Mouse (Mus musculus) heart, postnatal 0 days (tissue): ENCODE measurements around the gene Rita1. TPM values are rescaled to one million over a fixed set of nuclear protein-coding genes. Genes with fewer than 3 reads are reported as not detected.

Experiments used
- ATAC-seq: fragments of 200-750 bp; cut with Nextera tagmentation; 2 replicates; pipeline ENCODE4 v1.8.0; 2017; ENCODE audit warnings: low read depth, moderate number of reproducible peaks, moderate library complexity; ENCODE audit not compliant: insufficient read depth
- DNase-seq: peaks from one replicate; pipeline ENCODE4 v3.0.0-alpha.2; 2016; ENCODE audit warnings: low spot score
- H3K27ac ChIP-seq: fragments of 300-500 bp; sonication (generic); 2 replicates; pipeline ENCODE4 v1.5.1; 2014; ENCODE audit warnings: low read depth, mild to moderate bottlenecking
- H3K27me3 ChIP-seq: fragments of 300-500 bp; sonication (generic); 2 replicates; pipeline ENCODE4 v1.6.1; 2014; ENCODE audit warnings: low read length, mixed read lengths; ENCODE audit not compliant: control insufficient read depth, insufficient read depth
- H3K36me3 ChIP-seq: fragments of 300-500 bp; sonication (generic); replicated peaks from 2 replicates; pipeline ENCODE4 v1.6.1; 2014; ENCODE audit warnings: low read length, mixed read lengths; ENCODE audit not compliant: control insufficient read depth, insufficient read depth
- H3K4me1 ChIP-seq: fragments of 300-500 bp; sonication (generic); 2 replicates; pipeline ENCODE4 v1.6.1; 2014; ENCODE audit warnings: antibody characterized with exemption; ENCODE audit not compliant: control insufficient read depth, insufficient read depth
- H3K4me2 ChIP-seq: fragments of 300-500 bp; sonication (generic); 2 replicates; pipeline ENCODE4 v1.6.1; 2014; ENCODE audit warnings: low read depth, mild to moderate bottlenecking, low read length, moderate library complexity
- H3K4me3 ChIP-seq: fragments of 300-500 bp; sonication (generic); 2 replicates; pipeline ENCODE4 v1.5.1; 2014; ENCODE audit warnings: low read depth, low read length
- H3K9ac ChIP-seq: fragments of 300-500 bp; sonication (generic); replicated peaks from 2 replicates; pipeline ENCODE4 v1.6.1; 2014; ENCODE audit warnings: low read depth, low read length, mixed read lengths
- H3K9me3 ChIP-seq: fragments of 300-500 bp; sonication (generic); replicated peaks from 2 replicates; pipeline ENCODE4 v1.6.1; 2016; ENCODE audit warnings: low read length; ENCODE audit not compliant: control insufficient read depth
- CTCF ChIP-seq: IDR thresholded peaks from 2 replicates; pipeline ENCODE4 v1.5.1; 2016; ENCODE audit warnings: antibody characterized with exemption, control low read depth, low read depth
- EP300 ChIP-seq: IDR thresholded peaks from 2 replicates; pipeline ENCODE4 v1.6.1; 2016; ENCODE audit warnings: antibody characterized with exemption, low read depth
- WGBS: fragments of 180-500 bp; shearing (Covaris S2); extraction: QIAGEN DNeasy Blood & Tissue Kit; methylation state at CpG from one replicate; pipeline ENCODE4 v1.1.7; 2014; 5-methylcytosine and 5-hydroxymethylcytosine counted together
- polyA plus RNA-seq: library from polyadenylated mRNA; unstranded; fragments of >200 nt; fragmentation: Nextera tagmentation; extraction: Ambion mirVana; gene quantifications from 2 replicates; pipeline ENCODE4 v1.2.1, GENCODE M21; 2015
- total RNA-seq: library from RNA; depleted of rRNA; stranded (reverse); fragments of >200 nt; gene quantifications from 2 replicates; pipeline ENCODE4 v1.2.3, GENCODE M21; 2014; ENCODE audit warnings: low replicate concordance

Rita1 gene
- total and polyA plus RNA-seq, 2 experiments from 2014 or later = 15.7 to 24.5 TPM

- Histone ChIP-seq H3K27ac (no peak overlapping the region), H3K4me3 (no peak overlapping the region), H3K27me3 (peaks cover 6% of the 10 kb centered on the region), H3K4me2 (no peak overlapping the region), H3K9ac (no peak overlapping the region), H3K4me1 (peaks cover 4% of the 10 kb centered on the region; the same call in 1 of the 2 replicates), H3K36me3 (peaks cover 56% of the 10 kb centered on the region), H3K9me3 (no peaks in the 10 kb centered on the region)
- TF ChIP-seq CTCF = no peak
- TF ChIP-seq EP300 = no peak
- DNase-seq (no peak), ATAC-seq (no peak)
- 55% methylated on average over 19 of the region's 19 CpGs for WGBS
Measured at GRCm38 (mm10) chr5:120626399-120626798, 14.0 kb upstream of the Rita1 start.

DNA sequence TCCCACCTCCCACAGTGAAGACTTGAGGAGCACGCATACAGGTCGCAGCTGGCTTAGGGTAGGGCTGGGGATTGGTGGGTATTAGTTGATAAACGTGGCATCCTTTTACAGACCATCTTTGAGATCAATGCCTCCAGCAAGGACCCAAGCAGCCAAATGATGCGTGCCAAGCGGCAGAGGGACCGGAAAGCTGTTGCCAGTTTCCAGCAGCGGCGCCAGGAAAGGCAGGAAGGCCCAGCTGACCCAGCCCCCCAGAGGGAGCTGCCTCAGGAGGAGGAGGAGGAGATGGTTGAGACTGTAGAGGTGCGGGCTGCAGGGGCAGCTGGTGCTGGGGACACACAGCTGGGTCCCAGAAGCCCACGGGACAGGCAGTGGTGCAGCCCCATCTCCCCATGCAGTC is 12.0 kb upstream of the Rita1 start:
- 89% methylated on average over 10 of the region's 10 CpGs for WGBS
- Histone ChIP-seq H3K9me3 (no peaks in the 10 kb centered on the region), H3K9ac (no peak overlapping the region), H3K36me3 (peaks cover 75% of the 10 kb centered on the region), H3K4me2 (no peak overlapping the region), H3K27me3 (no peaks in the 10 kb centered on the region), H3K4me3 (no peak overlapping the region), H3K4me1 (peaks cover 4% of the 10 kb centered on the region; the same call in 1 of the 2 replicates), H3K27ac (no peak overlapping the region)
- DNase-seq = no peak
- no peak for ATAC-seq
- TF ChIP-seq CTCF (no peak), EP300 (no peak)

DNA sequence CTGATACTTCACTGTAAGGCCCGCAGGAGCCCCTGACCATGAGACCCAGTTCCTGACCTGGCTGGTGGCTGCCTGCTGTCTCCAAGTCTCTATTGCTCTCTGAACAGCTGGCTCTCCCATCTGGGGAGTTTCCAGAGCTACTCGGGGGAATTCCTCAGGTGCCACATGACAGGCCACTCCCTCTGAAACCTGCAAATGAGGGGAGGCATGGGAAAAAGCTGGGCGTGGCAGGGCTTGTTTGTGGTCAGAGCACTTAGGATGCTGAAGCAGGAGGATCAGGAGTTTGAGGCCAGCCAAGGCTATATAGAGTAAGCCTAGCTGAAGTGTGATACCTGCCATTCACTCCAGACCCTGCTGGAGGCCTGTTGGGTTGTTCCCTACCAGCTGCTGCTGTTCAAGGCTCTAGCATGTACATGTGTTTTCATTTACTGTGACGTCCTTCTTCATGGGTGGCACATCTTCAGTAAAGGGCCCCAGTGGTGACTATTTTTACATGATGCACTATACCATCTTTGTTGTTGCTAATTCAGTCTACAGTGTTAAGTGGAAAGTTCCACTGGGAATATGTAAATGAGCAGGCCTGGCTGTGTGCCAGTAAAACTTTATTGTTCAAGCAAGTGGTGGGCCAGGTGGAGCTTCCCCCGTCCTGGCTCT is 9.9 kb upstream of the Rita1 start:
- H3K4me1 ChIP-seq = peaks cover 4% of the 10 kb centered on the region; the same call in 1 of the 2 replicates
- TF ChIP-seq CTCF = no peak
- TF ChIP-seq EP300 = no peak
- no peaks in the 10 kb centered on the region for H3K9me3 ChIP-seq
- ATAC-seq (no peak), DNase-seq (peak; percentile 25)
- H3K4me2 ChIP-seq = no peak overlapping the region; the same call in 1 of the 2 replicates
- no peaks in the 10 kb centered on the region for H3K27me3 ChIP-seq
- H3K36me3 ChIP-seq = peaks cover 92% of the 10 kb centered on the region
- H3K9ac ChIP-seq = no peak overlapping the region
- no peak overlapping the region for H3K4me3 ChIP-seq
- 66% methylated on average over 5 of the region's 5 CpGs for WGBS
- H3K27ac ChIP-seq = 0 out of 2 replicates have a peak overlapping the region, but pooled peaks have one; percentile 26

- Histone ChIP-seq H3K4me3 (peak overlapping the region; percentile 3; the same call in 1 of the 2 replicates), H3K9me3 (no peaks in the 10 kb centered on the region), H3K36me3 (peaks cover 87% of the 10 kb centered on the region), H3K9ac (no peak overlapping the region), H3K4me1 (peaks cover 4% of the 10 kb centered on the region; the same call in 1 of the 2 replicates), H3K27ac (peak overlapping the region; percentile 26; the same call in 1 of the 2 replicates), H3K27me3 (no peaks in the 10 kb centered on the region), H3K4me2 (peak overlapping the region; percentile 32; the same call in 1 of the 2 replicates)
- DNase-seq = no peak
- 74% methylated on average over 10 of the region's 10 CpGs for WGBS
- TF ChIP-seq EP300 (no peak), CTCF (no peak)
- ATAC-seq = no peak
Measured at GRCm38 (mm10) chr5:120621846-120622197, 9.4 kb upstream of the Rita1 start.

GRCm38 (mm10) chr5:120621078-120621765 is 8.8 kb upstream of the Rita1 start:
- H3K4me2 ChIP-seq = peak overlapping the region; percentile 32; the same call in 1 of the 2 replicates
- WGBS = 82% methylated on average over 23 of the region's 23 CpGs
- H3K27me3 ChIP-seq = no peaks in the 10 kb centered on the region
- peaks cover 4% of the 10 kb centered on the region; the same call in 1 of the 2 replicates for H3K4me1 ChIP-seq
- H3K27ac ChIP-seq = peak overlapping the region; percentile 26; the same call in 1 of the 2 replicates
- ATAC-seq = no peak
- TF ChIP-seq EP300 (no peak), CTCF (no peak)
- H3K9ac ChIP-seq = no peak overlapping the region
- H3K4me3 ChIP-seq = peak overlapping the region; percentile 3; the same call in 1 of the 2 replicates
- H3K36me3 ChIP-seq = peaks cover 81% of the 10 kb centered on the region
- H3K9me3 ChIP-seq = no peaks in the 10 kb centered on the region
- DNase-seq = no peak
